Mouse (Mus musculus): ENCODE results near the gene AI413582. TPM values are rescaled to one million over a fixed set of nuclear protein-coding genes. Genes with fewer than 3 reads are reported as not detected.

Gene AI413582
- polyA plus RNA-seq, 1 experiment: 98.9 TPM

- 75% methylated on average over 7 of the region's 7 CpGs for whole genome bisulfite sequencing
- no peak for DNase-seq
- Histone ChIP-seq H3K4me3 (replicated peaks; ENCODE audit: insufficient read depth, low read depth, low read length) (no peak overlapping the region), H3K4me1 (ENCODE audit: control insufficient read depth, insufficient read depth, low read length) (peaks cover 56% of the 10 kb centered on the region), H3K27ac (ENCODE audit: insufficient read depth, low read length) (no peak overlapping the region), H3K27me3 (ENCODE audit: control insufficient read depth, insufficient read depth, low read length) (no peaks in the 10 kb centered on the region)
- TF ChIP-seq CTCF (IDR thresholded peaks at IDR 0.05; ENCODE audit: borderline replicate concordance, insufficient read depth, low read depth, low read length): no peak
- no peak for TF ChIP-seq POLR2A (IDR thresholded peaks at IDR 0.05; ENCODE audit: borderline replicate concordance, insufficient read depth, low read length)
Measured at GRCm38 (mm10) chr17:27576056-27576455, 10.5 kb upstream of the AI413582 start.

GRCm38 (mm10) chr17:27575116-27575776 lies 9.7 kb upstream of the AI413582 start:
- H3K27ac ChIP-seq (ENCODE audit: insufficient read depth, low read length): peak overlapping the region; percentile 37
- H3K27me3 ChIP-seq (ENCODE audit: control insufficient read depth, insufficient read depth, low read length): no peaks in the 10 kb centered on the region
- peaks cover 48% of the 10 kb centered on the region for H3K4me1 ChIP-seq (ENCODE audit: control insufficient read depth, insufficient read depth, low read length)
- H3K4me3 ChIP-seq (replicated peaks; ENCODE audit: insufficient read depth, low read depth, low read length): no peak overlapping the region
- peak in 1 of 2 experiments; percentile 33 for DNase-seq
- TF ChIP-seq CTCF (IDR thresholded peaks at IDR 0.05; ENCODE audit: borderline replicate concordance, insufficient read depth, low read depth, low read length): no peak
- TF ChIP-seq POLR2A (IDR thresholded peaks at IDR 0.05; ENCODE audit: borderline replicate concordance, insufficient read depth, low read length): no peak
- 16% methylated on average over 10 of the region's 10 CpGs for WGBS

GRCm38 (mm10) chr17:27574470-27575115 lies 9.0 kb upstream of the AI413582 start:
- Histone ChIP-seq H3K4me1 (ENCODE audit: control insufficient read depth, insufficient read depth, low read length) (peaks cover 44% of the 10 kb centered on the region), H3K4me3 (replicated peaks; ENCODE audit: insufficient read depth, low read depth, low read length) (no peak overlapping the region), H3K27me3 (ENCODE audit: control insufficient read depth, insufficient read depth, low read length) (no peaks in the 10 kb centered on the region), H3K27ac (ENCODE audit: insufficient read depth, low read length) (peak overlapping the region; percentile 79)
- DNase-seq: peak; percentile 94 to 96
- WGBS: 8% methylated on average over 16 of the region's 16 CpGs
- no peak for TF ChIP-seq POLR2A (IDR thresholded peaks at IDR 0.05; ENCODE audit: borderline replicate concordance, insufficient read depth, low read length)
- no peak for TF ChIP-seq CTCF (IDR thresholded peaks at IDR 0.05; ENCODE audit: borderline replicate concordance, insufficient read depth, low read depth, low read length)

GRCm38 (mm10) chr17:27573772-27574320 lies 8.3 kb upstream of the AI413582 start:
- Histone ChIP-seq H3K27me3 (ENCODE audit: control insufficient read depth, insufficient read depth, low read length) (no peaks in the 10 kb centered on the region), H3K4me1 (ENCODE audit: control insufficient read depth, insufficient read depth, low read length) (peaks cover 36% of the 10 kb centered on the region), H3K27ac (ENCODE audit: insufficient read depth, low read length) (no peak overlapping the region), H3K4me3 (replicated peaks; ENCODE audit: insufficient read depth, low read depth, low read length) (no peak overlapping the region)
- peak in 1 of 2 experiments; percentile 32 for DNase-seq
- 30% methylated on average over 10 of the region's 10 CpGs for WGBS
- TF ChIP-seq POLR2A (IDR thresholded peaks at IDR 0.05; ENCODE audit: borderline replicate concordance, insufficient read depth, low read length) (no peak), CTCF (IDR thresholded peaks at IDR 0.05; ENCODE audit: borderline replicate concordance, insufficient read depth, low read depth, low read length) (no peak)

- Histone ChIP-seq H3K27ac (ENCODE audit: insufficient read depth, low read length) (no peak overlapping the region), H3K4me1 (ENCODE audit: control insufficient read depth, insufficient read depth, low read length) (peaks cover 28% of the 10 kb centered on the region), H3K4me3 (replicated peaks; ENCODE audit: insufficient read depth, low read depth, low read length) (no peak overlapping the region), H3K27me3 (ENCODE audit: control insufficient read depth, insufficient read depth, low read length) (no peaks in the 10 kb centered on the region)
- WGBS: 86% methylated on average over 8 of the region's 8 CpGs
- no peak for DNase-seq
- TF ChIP-seq POLR2A (IDR thresholded peaks at IDR 0.05; ENCODE audit: borderline replicate concordance, insufficient read depth, low read length) (no peak), CTCF (IDR thresholded peaks at IDR 0.05; ENCODE audit: borderline replicate concordance, insufficient read depth, low read depth, low read length) (no peak)
Measured at GRCm38 (mm10) chr17:27571315-27571714, 5.8 kb upstream of the AI413582 start.

- DNase-seq: peak; percentile 45 to 73
- WGBS: 20% methylated on average over 5 of the region's 5 CpGs
- Histone ChIP-seq H3K27ac (ENCODE audit: insufficient read depth, low read length) (peak overlapping the region; percentile 49; the same call in 1 of the 2 replicates), H3K4me1 (ENCODE audit: control insufficient read depth, insufficient read depth, low read length) (peaks cover 23% of the 10 kb centered on the region), H3K27me3 (ENCODE audit: control insufficient read depth, insufficient read depth, low read length) (no peaks in the 10 kb centered on the region), H3K4me3 (replicated peaks; ENCODE audit: insufficient read depth, low read depth, low read length) (no peak overlapping the region)
- TF ChIP-seq POLR2A (IDR thresholded peaks at IDR 0.05; ENCODE audit: borderline replicate concordance, insufficient read depth, low read length): no peak
- no peak for TF ChIP-seq CTCF (IDR thresholded peaks at IDR 0.05; ENCODE audit: borderline replicate concordance, insufficient read depth, low read depth, low read length)
Measured at GRCm38 (mm10) chr17:27568228-27568627, 2.7 kb upstream of the AI413582 start.

- TF ChIP-seq CTCF (IDR thresholded peaks at IDR 0.05; ENCODE audit: borderline replicate concordance, insufficient read depth, low read depth, low read length) (no peak), POLR2A (IDR thresholded peaks at IDR 0.05; ENCODE audit: borderline replicate concordance, insufficient read depth, low read length) (no peak; the same call in 1 of the 2 replicates)
- WGBS: 0% methylated on average over 13 of the region's 13 CpGs
Measured at GRCm38 (mm10) chr17:27565942-27566267, 349 bp upstream of the AI413582 start.

More at GRCm38 (mm10) chr17:27565942-27566267, 349 bp upstream of the AI413582 start:
- Histone ChIP-seq H3K4me1 (ENCODE audit: control insufficient read depth, insufficient read depth, low read length) (peaks cover 26% of the 10 kb centered on the region), H3K4me3 (replicated peaks; ENCODE audit: insufficient read depth, low read depth, low read length) (peak overlapping the region; percentile 84), H3K27me3 (ENCODE audit: control insufficient read depth, insufficient read depth, low read length) (no peaks in the 10 kb centered on the region), H3K27ac (ENCODE audit: insufficient read depth, low read length) (peak overlapping the region; percentile 91)
- no peak for DNase-seq
